Mouse (Mus musculus): ENCODE measurements around the gene Prkaca. TPM values are rescaled to one million over a fixed set of nuclear protein-coding genes. Genes with fewer than 3 reads are reported as not detected.

Gene Prkaca
- total and polyA plus RNA-seq, 3 experiments: 14.0 to 27.3 (median 18.5) TPM

GRCm38 (mm10) chr8:84002957-84003611, 30.3 kb downstream of the Prkaca start:
- Histone ChIP-seq H3K27ac (ENCODE audit: insufficient read depth, low read depth) (no peak overlapping the region), H3K4me3 (replicated peaks in 1 of 3; ENCODE audit: low read depth in 2 of 3, low read length in 2 of 3, poor library complexity in 1 of 3) (no peak overlapping the region), H3K36me3 (replicated peaks in 1 of 2; ENCODE audit: control insufficient read depth in 1 of 2, insufficient read depth in 1 of 2, low read length in 1 of 2) (peaks cover 14 to 43% of the 10 kb centered on the region in 2 experiments), H3K4me1 (ENCODE audit: control insufficient read depth in 1 of 2, insufficient read depth in 2 of 2) (peaks cover 18 to 38% of the 10 kb centered on the region in 2 experiments), H3K79me2 (replicated peaks; ENCODE audit: control insufficient read depth, extremely low read depth, insufficient read depth, poor library complexity, severe bottlenecking) (peaks cover 3% of the 10 kb centered on the region; the same call in 1 of the 2 replicates), H3K27me3 (replicated peaks) (no peaks in the 10 kb centered on the region), H3K9me3 (replicated peaks; ENCODE audit: low read length) (no peaks in the 10 kb centered on the region), H3K9ac (ENCODE audit: insufficient read depth, low read depth) (no peak overlapping the region), H3K4me2 (ENCODE audit: insufficient read depth, low read depth, poor library complexity, severe bottlenecking) (no peak overlapping the region)
- TF ChIP-seq CTCF (conservative IDR thresholded peaks at IDR 0.05 in 1 of 2, IDR thresholded peaks at IDR 0.05 in 1 of 2; ENCODE audit: low read depth in 2 of 2, low read length in 2 of 2) (no peak), ETS1 (conservative IDR thresholded peaks at IDR 0.05; ENCODE audit: low read depth, low read length) (no peak), ZNF384 (IDR thresholded peaks at IDR 0.05; ENCODE audit: low read depth, low read length) (no peak)
- DNase-seq (ENCODE audit: extremely low read depth): no peak
- dilution Hi-C loops (cut with MboI; ENCODE audit: extremely low pct_ligation_motif_present, extremely low pct_unique_long_range_greater_than_20kb, low sequenced_read_pairs) (no loop called here), in situ Hi-C loops (cut with MboI; ENCODE audit: low pct_ligation_motif_present, low pct_unique_long_range_greater_than_20kb, low sequenced_read_pairs) (no loop called here)

DNA sequence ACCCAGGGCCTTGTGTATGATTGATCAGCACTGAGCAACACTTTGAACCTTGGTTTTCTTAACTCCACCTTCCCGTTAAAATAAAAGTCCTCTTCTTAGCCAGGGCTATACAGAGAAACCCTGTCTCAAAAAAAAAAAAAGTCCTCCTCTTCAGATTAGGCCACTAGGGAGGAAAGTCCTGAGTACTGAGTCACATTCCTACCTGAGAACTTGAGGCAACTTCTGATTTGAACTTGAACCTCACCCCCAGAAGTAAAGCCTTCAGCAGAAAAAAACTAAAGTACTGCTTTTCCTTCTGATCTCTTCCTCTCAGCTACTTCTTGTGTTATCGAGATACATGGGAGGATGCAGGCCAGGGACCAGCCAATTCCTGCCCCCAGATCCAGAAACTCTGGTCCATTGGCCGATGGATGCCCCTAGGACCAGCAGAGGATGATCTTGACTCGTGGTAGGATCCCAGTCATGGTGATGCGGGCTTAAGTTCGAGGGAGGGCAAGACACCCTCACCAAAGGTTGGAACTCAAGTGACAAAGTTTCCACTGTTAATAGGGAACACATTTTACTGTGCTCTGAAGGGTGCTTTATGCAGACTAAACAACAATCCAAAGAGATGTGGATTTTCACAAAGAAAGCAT, 30.9 kb downstream of the Prkaca start:
- Histone ChIP-seq H3K9me3 (replicated peaks; ENCODE audit: low read length) (no peaks in the 10 kb centered on the region), H3K79me2 (replicated peaks; ENCODE audit: control insufficient read depth, extremely low read depth, insufficient read depth, poor library complexity, severe bottlenecking) (peaks cover 3% of the 10 kb centered on the region; the same call in 1 of the 2 replicates), H3K4me3 (replicated peaks in 1 of 3; ENCODE audit: low read depth in 2 of 3, low read length in 2 of 3, poor library complexity in 1 of 3) (peak overlapping the region; percentile 55 to 58 (median 55)), H3K27me3 (replicated peaks) (no peaks in the 10 kb centered on the region), H3K27ac (ENCODE audit: insufficient read depth, low read depth) (0 out of 2 replicates have a peak overlapping the region, but pooled peaks have one; percentile 13), H3K4me1 (ENCODE audit: control insufficient read depth in 1 of 2, insufficient read depth in 2 of 2) (peaks cover 18 to 36% of the 10 kb centered on the region in 2 experiments), H3K36me3 (replicated peaks in 1 of 2; ENCODE audit: control insufficient read depth in 1 of 2, insufficient read depth in 1 of 2, low read length in 1 of 2) (peaks cover 14 to 43% of the 10 kb centered on the region in 2 experiments), H3K4me2 (ENCODE audit: insufficient read depth, low read depth, poor library complexity, severe bottlenecking) (peak overlapping the region; percentile 21), H3K9ac (ENCODE audit: insufficient read depth, low read depth) (peak overlapping the region; percentile 45)
- peak; percentile 59 for TF ChIP-seq ZNF384 (IDR thresholded peaks at IDR 0.05; ENCODE audit: low read depth, low read length)
- no peak for TF ChIP-seq USF2 (conservative IDR thresholded peaks at IDR 0.05; ENCODE audit: low read depth, low read length)
- in situ Hi-C loops (cut with MboI; ENCODE audit: low pct_ligation_motif_present, low pct_unique_long_range_greater_than_20kb, low sequenced_read_pairs) (no loop called here), dilution Hi-C loops (cut with MboI; ENCODE audit: extremely low pct_ligation_motif_present, extremely low pct_unique_long_range_greater_than_20kb, low sequenced_read_pairs) (no loop called here)
- no peak for DNase-seq (ENCODE audit: extremely low read depth)

GRCm38 (mm10) chr8:84004533-84005201, 31.9 kb downstream of the Prkaca start:
- in situ Hi-C loops (cut with MboI; ENCODE audit: low pct_ligation_motif_present, low pct_unique_long_range_greater_than_20kb, low sequenced_read_pairs): no loop called here
- Histone ChIP-seq H3K27me3 (replicated peaks) (no peaks in the 10 kb centered on the region), H3K27ac (ENCODE audit: insufficient read depth, low read depth) (peak overlapping the region; percentile 81), H3K9me3 (replicated peaks; ENCODE audit: low read length) (no peaks in the 10 kb centered on the region), H3K36me3 (replicated peaks in 1 of 2; ENCODE audit: control insufficient read depth in 1 of 2, insufficient read depth in 1 of 2, low read length in 1 of 2) (peaks cover 14 to 35% of the 10 kb centered on the region in 2 experiments), H3K9ac (ENCODE audit: insufficient read depth, low read depth) (peak overlapping the region; percentile 86), H3K4me2 (ENCODE audit: insufficient read depth, low read depth, poor library complexity, severe bottlenecking) (peak overlapping the region; percentile 62), H3K4me3 (replicated peaks in 1 of 3; ENCODE audit: low read depth in 2 of 3, low read length in 2 of 3, poor library complexity in 1 of 3) (peak overlapping the region; percentile 55 to 58 (median 55)), H3K4me1 (ENCODE audit: control insufficient read depth in 1 of 2, insufficient read depth in 2 of 2) (peaks cover 9 to 27% of the 10 kb centered on the region in 2 experiments), H3K79me2 (replicated peaks; ENCODE audit: control insufficient read depth, extremely low read depth, insufficient read depth, poor library complexity, severe bottlenecking) (no peaks in the 10 kb centered on the region)
- DNase-seq (ENCODE audit: extremely low read depth): peak; percentile 98
- dilution Hi-C loops (cut with MboI; ENCODE audit: extremely low pct_ligation_motif_present, extremely low pct_unique_long_range_greater_than_20kb, low sequenced_read_pairs): no loop called here
- TF ChIP-seq GABPA (IDR thresholded peaks at IDR 0.05; ENCODE audit: insufficient replicate concordance, low read depth, low read length): no peak; the same call in 1 of the 2 replicates
- no peak for TF ChIP-seq E2F4 (IDR thresholded peaks at IDR 0.05; ENCODE audit: insufficient replicate concordance, low read depth, low read length)
- peak; percentile 71; the same call in 1 of the 2 replicates for TF ChIP-seq MYC (IDR thresholded peaks at IDR 0.05; ENCODE audit: low read depth, low read length)
- TF ChIP-seq HCFC1 (IDR thresholded peaks at IDR 0.05; ENCODE audit: low read depth, low read length): peak; percentile 93
- TF ChIP-seq BHLHE40 (IDR thresholded peaks at IDR 0.05; ENCODE audit: low read depth, low read length): peak; percentile 53; the same call in 1 of the 2 replicates
- no peak for TF ChIP-seq CTCF (conservative IDR thresholded peaks at IDR 0.05 in 1 of 2, IDR thresholded peaks at IDR 0.05 in 1 of 2; ENCODE audit: low read depth in 2 of 2, low read length in 2 of 2)
- TF ChIP-seq KAT2A (IDR thresholded peaks at IDR 0.05; ENCODE audit: insufficient replicate concordance, low read length): peak; percentile 90; the same call in 1 of the 2 replicates
- peak; percentile 95 for TF ChIP-seq ZNF384 (IDR thresholded peaks at IDR 0.05; ENCODE audit: low read depth, low read length)
- peak; percentile 95 for TF ChIP-seq ELF1 (IDR thresholded peaks at IDR 0.05; ENCODE audit: low read depth, low read length)
- TF ChIP-seq ZC3H11A (IDR thresholded peaks at IDR 0.05; ENCODE audit: low read depth, low read length): no peak
- no peak for TF ChIP-seq USF1 (IDR thresholded peaks at IDR 0.05; ENCODE audit: low read depth, low read length)
- TF ChIP-seq SIN3A (IDR thresholded peaks at IDR 0.05; ENCODE audit: low read length): peak; percentile 60; the same call in 1 of the 2 replicates
- TF ChIP-seq RCOR1 (conservative IDR thresholded peaks at IDR 0.05; ENCODE audit: low read depth, low read length): no peak
- TF ChIP-seq RAD21 (IDR thresholded peaks at IDR 0.05; ENCODE audit: low read depth, low read length): no peak
- no peak; the same call in 1 of the 2 replicates for TF ChIP-seq ETS1 (conservative IDR thresholded peaks at IDR 0.05; ENCODE audit: low read depth, low read length)
- TF ChIP-seq SMC3 (IDR thresholded peaks at IDR 0.05; ENCODE audit: low read depth, low read length): no peak
- no peak for TF ChIP-seq EP300 (IDR thresholded peaks at IDR 0.05; ENCODE audit: low read length)
- TF ChIP-seq JUN (IDR thresholded peaks at IDR 0.05; ENCODE audit: insufficient read depth, low read depth, low read length): no peak
- TF ChIP-seq TBP (conservative IDR thresholded peaks at IDR 0.05; ENCODE audit: low read depth, low read length): peak; percentile 72
